ENCODE assay signal across 10 mouse cellular contexts in genomic region chr13:53465191-53465820, GRCm38 (mm10). TPM values are rescaled to one million over a fixed set of nuclear protein-coding genes. Genes with fewer than 3 reads are reported as not detected.
A peak's percentile ranks its signal among the peaks of the same experiment; 100 is the strongest.
DNase-seq lines count a peak whose midpoint lies in the region; ATAC-seq and TF ChIP-seq lines count a peak whose summit lies in the region.
"Had no signal": no experiment of that assay in that cellular context is flagged by ENCODE, and none has a peak within 500 bp of the region (broad histone marks: within the 10 kb centered on the region; RNA-seq: fewer than 3 reads in every experiment).

No protein-coding gene starts in this region.

- H3K27ac ChIP-seq in forebrain, embryonic 10.5 days = peak overlapping the region; percentile 73
- H3K27ac ChIP-seq in forebrain, embryonic 16.5 days (ENCODE audit: low read length) = no peak overlapping the region
- H3K27ac ChIP-seq in liver, postnatal 0 days (ENCODE audit: low read depth) = no peak overlapping the region
- H3K27ac ChIP-seq in hindbrain, embryonic 13.5 days = peak overlapping the region; percentile 64; the same call in 1 of the 2 replicates
- H3K27ac ChIP-seq in neural tube, embryonic 15.5 days (replicated peaks) = no peak overlapping the region

- peaks cover 100% of the 10 kb centered on the region for H3K27me3 ChIP-seq in forebrain, embryonic 10.5 days (ENCODE audit: poor library complexity, severe bottlenecking)
- H3K27me3 ChIP-seq in forebrain, embryonic 16.5 days (replicated peaks; ENCODE audit: control insufficient read depth, insufficient read depth, low read length) = peaks cover 82% of the 10 kb centered on the region
- H3K27me3 ChIP-seq in liver, postnatal 0 days (ENCODE audit: insufficient read depth, low read length) = peaks cover 88% of the 10 kb centered on the region
- peaks cover 94% of the 10 kb centered on the region for H3K27me3 ChIP-seq in hindbrain, embryonic 13.5 days
- peaks cover 72% of the 10 kb centered on the region for H3K27me3 ChIP-seq in neural tube, embryonic 15.5 days (replicated peaks)

- peaks cover 85% of the 10 kb centered on the region for H3K4me1 ChIP-seq in forebrain, embryonic 10.5 days
- peaks cover 8% of the 10 kb centered on the region for H3K4me1 ChIP-seq in forebrain, embryonic 16.5 days (replicated peaks; ENCODE audit: control insufficient read depth, insufficient read depth, low read length)
- H3K4me1 ChIP-seq in liver, postnatal 0 days (ENCODE audit: insufficient read depth) = no peaks in the 10 kb centered on the region
- H3K4me1 ChIP-seq in hindbrain, embryonic 13.5 days (replicated peaks) = peaks cover 50% of the 10 kb centered on the region
- H3K4me1 ChIP-seq in neural tube, embryonic 15.5 days = peaks cover 39% of the 10 kb centered on the region

- no peak for ATAC-seq in forebrain, embryonic 16.5 days
- ATAC-seq in liver, postnatal 0 days = no peak
- no peak for ATAC-seq in hindbrain, embryonic 13.5 days (ENCODE audit: low FRiP score)
- no peak for ATAC-seq in neural tube, embryonic 15.5 days (ENCODE audit: low FRiP score)
- ATAC-seq: Patski had no signal

- DNase-seq in forebrain, embryonic 10.5 days (ENCODE audit: extremely low spot score, low spot score) = peak; percentile 54
- peak; percentile 9 for DNase-seq in liver, postnatal 0 days
- no peak for DNase-seq in liver
- DNase-seq in left cerebral cortex, adult 11 months (ENCODE audit: low spot score) = no peak
- DNase-seq in spleen, adult 18-20 months = no peak
- DNase-seq: layer of hippocampus, adult 9-11 months had no signal

- no peak for TF ChIP-seq EP300 in liver, postnatal 0 days (IDR thresholded peaks at IDR 0.05; ENCODE audit: low read depth)

- peak overlapping the region; percentile 39 for H3K4me3 ChIP-seq in forebrain, embryonic 10.5 days
- no peak overlapping the region for H3K4me3 ChIP-seq in forebrain, embryonic 16.5 days (replicated peaks; ENCODE audit: low read length)
- H3K4me3 ChIP-seq in liver, postnatal 0 days (ENCODE audit: low read depth, low read length) = no peak overlapping the region
- H3K4me3 ChIP-seq in hindbrain, embryonic 13.5 days = peak overlapping the region; percentile 14
- H3K4me3 ChIP-seq in neural tube, embryonic 15.5 days (replicated peaks) = no peak overlapping the region

- no peaks in the 10 kb centered on the region for H3K36me3 ChIP-seq in forebrain, embryonic 10.5 days (replicated peaks)
- H3K36me3 ChIP-seq in forebrain, embryonic 16.5 days (ENCODE audit: control insufficient read depth, insufficient read depth) = no peaks in the 10 kb centered on the region
- no peaks in the 10 kb centered on the region for H3K36me3 ChIP-seq in liver, postnatal 0 days (replicated peaks; ENCODE audit: insufficient read depth, low read length)
- no peaks in the 10 kb centered on the region for H3K36me3 ChIP-seq in hindbrain, embryonic 13.5 days
- no peaks in the 10 kb centered on the region for H3K36me3 ChIP-seq in neural tube, embryonic 15.5 days

- no peaks in the 10 kb centered on the region for H3K9me3 ChIP-seq in forebrain, embryonic 10.5 days
- H3K9me3 ChIP-seq in forebrain, embryonic 16.5 days (ENCODE audit: control insufficient read depth, low read length) = no peaks in the 10 kb centered on the region
- H3K9me3 ChIP-seq in liver, postnatal 0 days (ENCODE audit: low read length) = no peaks in the 10 kb centered on the region
- no peaks in the 10 kb centered on the region for H3K9me3 ChIP-seq in hindbrain, embryonic 13.5 days
- no peaks in the 10 kb centered on the region for H3K9me3 ChIP-seq in neural tube, embryonic 15.5 days (replicated peaks)

- no peak for TF ChIP-seq CTCF in liver, postnatal 0 days (IDR thresholded peaks at IDR 0.05; ENCODE audit: low read depth)

- no peak overlapping the region for H3K4me2 ChIP-seq in forebrain, embryonic 16.5 days (ENCODE audit: low read length)
- H3K4me2 ChIP-seq in liver, postnatal 0 days (ENCODE audit: low read depth, low read length) = no peak overlapping the region
- peak overlapping the region; percentile 42 for H3K4me2 ChIP-seq in hindbrain, embryonic 13.5 days
- H3K4me2 ChIP-seq in neural tube, embryonic 15.5 days = peak overlapping the region; percentile 28; the same call in 1 of the 2 replicates

- H3K9ac ChIP-seq in forebrain, embryonic 16.5 days (replicated peaks; ENCODE audit: low read depth, low read length) = no peak overlapping the region
- no peak overlapping the region for H3K9ac ChIP-seq in liver, postnatal 0 days (replicated peaks)
- peak overlapping the region; percentile 55; the same call in 1 of the 2 replicates for H3K9ac ChIP-seq in hindbrain, embryonic 13.5 days
- H3K9ac ChIP-seq in neural tube, embryonic 15.5 days (replicated peaks) = no peak overlapping the region

- 1% methylated on average over 26 of the region's 26 CpGs for WGBS in forebrain, embryonic 10.5 days
- 2% methylated on average over 26 of the region's 26 CpGs for WGBS in forebrain, embryonic 16.5 days
- 4% methylated on average over 26 of the region's 26 CpGs for WGBS in liver, postnatal 0 days (ENCODE audit: insufficient replicate concordance)
- WGBS in hindbrain, embryonic 13.5 days = 2% methylated on average over 26 of the region's 26 CpGs
- WGBS in neural tube, embryonic 15.5 days = 2% methylated on average over 26 of the region's 26 CpGs

RNA-seq across cellular contexts. Expression of gene Msx2, which starts 7.6 kb away (rescaled TPM):
- 17.3 and 19.7 TPM in 2 replicates for polyA plus RNA-seq in forebrain, embryonic 10.5 days (2016; fragmentation: Nextera tagmentation; extraction: Ambion mirVana)
- polyA plus RNA-seq in forebrain, embryonic 16.5 days (2015; fragmentation: Nextera tagmentation; extraction: Ambion mirVana) = 0.38 and 0.41 TPM in 2 replicates
- not detected in 2 replicates for polyA plus RNA-seq in liver, postnatal 0 days (2015; fragmentation: Nextera tagmentation; extraction: Ambion mirVana)
- 7.5 and 8.3 TPM in 2 replicates for polyA plus RNA-seq in hindbrain, embryonic 13.5 days (2015; fragmentation: Nextera tagmentation; extraction: Ambion mirVana)
- polyA plus RNA-seq in neural tube, embryonic 15.5 days (2015; fragmentation: Nextera tagmentation; extraction: Ambion mirVana) = 0.82 and 0.88 TPM in 2 replicates
- polyA plus RNA-seq: Patski had no signal

Comparison
In these comparisons a context has a peak if more than half of its experiments do, and no peak if none do; other contexts are left out.
1. DNase-seq: peak in forebrain, embryonic 10.5 days (single experiment) and liver, postnatal 0 days (single experiment); none in liver (single experiment), left cerebral cortex, adult 11 months (single experiment) and spleen, adult 18-20 months (0 of 2).
2. H3K27ac ChIP-seq: peak in forebrain, embryonic 10.5 days (single experiment) and hindbrain, embryonic 13.5 days (single experiment); none in forebrain, embryonic 16.5 days (single experiment), liver, postnatal 0 days (single experiment) and neural tube, embryonic 15.5 days (single experiment).
3. H3K4me3 ChIP-seq: peak in forebrain, embryonic 10.5 days (single experiment) and hindbrain, embryonic 13.5 days (single experiment); none in forebrain, embryonic 16.5 days (single experiment), liver, postnatal 0 days (single experiment) and neural tube, embryonic 15.5 days (single experiment).
4. H3K4me2 ChIP-seq: peak in hindbrain, embryonic 13.5 days (single experiment) and neural tube, embryonic 15.5 days (single experiment); none in forebrain, embryonic 16.5 days (single experiment) and liver, postnatal 0 days (single experiment).